Mouse (Mus musculus): ENCODE measurements around the gene Inpp4b. TPM values are rescaled to one million over a fixed set of nuclear protein-coding genes. Genes with fewer than 3 reads are reported as not detected.

Inpp4b gene
- polyA plus RNA-seq, 1 experiment, result 3.0 TPM

DNA sequence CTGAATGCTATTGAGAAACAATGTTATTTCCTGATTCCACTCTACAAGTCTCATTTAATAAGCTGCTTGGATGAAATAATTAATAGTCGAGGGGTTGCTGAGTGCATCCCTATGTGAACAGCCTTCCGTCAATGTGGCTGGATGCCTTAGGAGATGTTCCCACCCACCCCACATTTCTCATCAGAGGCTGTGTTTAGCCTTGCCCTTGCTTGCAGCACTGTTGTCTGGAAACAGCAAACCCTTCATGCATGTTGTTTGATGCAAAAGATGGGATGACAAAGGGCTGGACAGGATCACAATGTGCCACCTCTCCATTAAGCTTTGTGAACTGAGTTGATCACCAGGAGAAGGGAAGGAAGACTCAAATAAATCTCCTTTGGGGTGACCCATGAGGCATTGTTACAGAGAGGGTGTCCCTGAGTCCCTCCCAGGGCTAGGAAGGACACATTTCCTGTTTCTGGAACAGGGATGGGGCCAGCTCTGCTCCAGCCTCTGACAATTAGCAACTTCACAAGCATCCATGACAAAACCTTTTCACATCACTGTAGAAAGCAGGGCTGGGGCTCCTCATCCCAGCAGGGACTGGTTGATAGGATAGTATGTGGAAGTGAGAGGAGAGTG, 239.6 kb downstream of the Inpp4b start:
- TF ChIP-seq POLR2A (IDR thresholded peaks at IDR 0.05; ENCODE audit: borderline replicate concordance, extremely low read depth, insufficient read depth, insufficient read length, poor library complexity, severe bottlenecking) (no peak), CTCF (IDR thresholded peaks at IDR 0.05; ENCODE audit: borderline replicate concordance, extremely low read depth, insufficient read depth, insufficient read length) (no peak)
- DNase-seq (ENCODE audit: low read depth), result no peak

DNA sequence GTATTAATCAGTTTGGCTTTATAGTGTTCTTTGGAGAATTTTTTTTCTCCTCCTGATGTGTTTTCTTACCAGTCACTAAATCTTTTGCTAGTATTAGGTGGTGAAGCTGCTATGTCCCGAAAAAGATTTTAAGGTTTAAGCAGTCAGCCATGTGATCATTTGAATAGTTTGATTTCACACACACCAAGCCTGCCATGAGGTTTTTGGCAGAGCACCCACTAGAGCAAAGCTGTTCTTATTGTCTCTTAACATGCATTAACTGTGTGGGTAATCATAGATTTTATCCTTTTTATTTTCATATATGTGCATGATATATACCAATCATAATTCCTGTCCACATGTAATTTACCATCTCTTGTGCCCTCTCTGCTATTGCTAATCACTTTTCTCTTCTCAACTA, 240.6 kb downstream of the Inpp4b start:
- DNase-seq (ENCODE audit: low read depth), result peak; percentile 42

DNA sequence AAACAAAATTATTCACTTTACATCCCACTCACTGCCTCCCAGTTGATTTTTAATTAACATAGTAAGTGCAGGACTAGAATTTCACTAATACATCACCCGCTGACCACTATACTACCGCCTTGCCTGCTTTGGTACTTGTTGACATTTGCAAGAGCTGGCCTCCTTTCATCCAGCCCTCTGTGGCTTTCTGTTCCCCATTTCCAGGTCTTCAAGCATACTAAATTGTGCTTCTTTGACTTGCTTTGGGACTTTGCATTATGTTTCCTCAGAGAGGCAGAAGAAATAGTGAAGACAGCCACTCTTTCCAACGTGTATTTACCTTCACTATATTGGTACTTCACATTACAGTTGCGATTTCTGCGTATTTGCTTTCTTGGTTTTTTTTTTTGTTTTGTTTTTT, 244.4 kb downstream of the Inpp4b start:
- no peak for DNase-seq (ENCODE audit: low read depth)
- TF ChIP-seq POLR2A (IDR thresholded peaks at IDR 0.05; ENCODE audit: borderline replicate concordance, extremely low read depth, insufficient read depth, insufficient read length, poor library complexity, severe bottlenecking) (no peak), CTCF (IDR thresholded peaks at IDR 0.05; ENCODE audit: borderline replicate concordance, extremely low read depth, insufficient read depth, insufficient read length) (no peak)

More for the DNA sequence above, 240.6 kb downstream of the Inpp4b start:
- TF ChIP-seq CTCF (IDR thresholded peaks at IDR 0.05; ENCODE audit: borderline replicate concordance, extremely low read depth, insufficient read depth, insufficient read length) (no peak), POLR2A (IDR thresholded peaks at IDR 0.05; ENCODE audit: borderline replicate concordance, extremely low read depth, insufficient read depth, insufficient read length, poor library complexity, severe bottlenecking) (no peak)

DNA sequence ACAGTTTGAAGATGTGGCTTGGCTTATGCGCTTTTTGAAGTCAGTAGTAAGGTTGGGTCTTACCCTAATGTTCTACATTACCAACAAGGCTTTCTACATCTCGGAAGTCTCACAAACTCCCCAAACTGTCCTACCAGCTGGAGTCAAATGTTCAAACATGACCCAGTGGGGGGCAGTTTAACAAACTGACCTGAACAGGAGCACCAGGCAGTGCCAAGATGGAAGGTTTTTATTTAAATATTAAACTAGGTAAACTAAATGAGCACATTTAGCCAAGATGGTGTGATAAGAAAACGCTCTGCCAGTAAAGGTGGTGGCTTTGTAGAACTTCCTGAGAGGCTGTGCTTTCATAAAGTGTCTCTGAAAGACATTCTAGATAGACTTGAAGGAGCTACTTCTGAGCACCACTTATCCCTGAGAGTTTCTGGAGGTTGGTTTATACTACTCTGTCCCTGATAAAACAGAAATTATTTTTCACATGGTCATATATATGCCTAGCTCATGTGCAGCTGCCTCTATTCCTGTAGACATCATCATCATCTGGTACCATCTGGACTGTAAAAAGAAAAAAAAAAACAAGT, 251.9 kb downstream of the Inpp4b start:
- DNase-seq (ENCODE audit: low read depth), result no peak
- no peak for TF ChIP-seq POLR2A (IDR thresholded peaks at IDR 0.05; ENCODE audit: borderline replicate concordance, extremely low read depth, insufficient read depth, insufficient read length, poor library complexity, severe bottlenecking)
- no peak for TF ChIP-seq CTCF (IDR thresholded peaks at IDR 0.05; ENCODE audit: borderline replicate concordance, extremely low read depth, insufficient read depth, insufficient read length)

DNA sequence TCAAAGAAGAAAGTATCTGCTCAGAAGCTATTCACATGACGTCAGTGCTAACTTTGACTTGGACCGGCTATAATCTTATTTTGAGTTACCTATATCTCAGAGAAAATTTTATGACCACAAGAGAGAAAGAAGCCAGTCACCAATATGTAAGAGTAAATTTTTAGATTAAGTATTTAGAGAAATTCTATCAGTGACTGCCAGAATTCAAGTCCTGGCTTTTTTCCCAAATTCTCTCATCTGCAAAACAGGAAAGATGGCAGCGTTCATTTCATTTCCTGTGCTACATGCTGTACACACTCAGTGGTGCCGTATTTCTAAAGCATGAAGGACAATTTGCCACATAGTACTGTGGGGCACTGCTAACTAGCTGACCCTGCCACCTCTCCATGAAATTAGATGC, 256.9 kb downstream of the Inpp4b start:
- DNase-seq (ENCODE audit: low read depth), result peak; percentile 28
- no peak for TF ChIP-seq POLR2A (IDR thresholded peaks at IDR 0.05; ENCODE audit: borderline replicate concordance, extremely low read depth, insufficient read depth, insufficient read length, poor library complexity, severe bottlenecking)
- no peak for TF ChIP-seq CTCF (IDR thresholded peaks at IDR 0.05; ENCODE audit: borderline replicate concordance, extremely low read depth, insufficient read depth, insufficient read length)

DNA sequence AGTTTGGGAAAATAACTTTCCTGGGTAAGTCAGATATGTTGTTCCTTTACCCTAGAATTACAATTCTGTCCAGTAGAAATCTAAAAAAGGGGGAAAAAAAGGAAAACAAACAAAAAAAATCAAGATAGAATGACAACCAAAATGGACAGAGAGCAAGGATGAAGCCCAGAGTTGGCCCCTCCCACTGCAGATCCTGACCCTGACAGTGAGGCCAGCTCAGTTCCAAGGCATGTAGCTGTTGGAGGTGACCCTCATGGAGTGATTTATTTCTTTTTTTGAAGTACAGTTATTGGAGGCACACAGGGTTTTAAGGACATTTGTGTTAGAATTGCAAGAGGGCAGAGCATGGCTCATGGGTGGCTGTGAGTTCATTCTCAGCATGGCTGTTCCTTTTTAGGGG, 258.8 kb downstream of the Inpp4b start:
- TF ChIP-seq CTCF (IDR thresholded peaks at IDR 0.05; ENCODE audit: borderline replicate concordance, extremely low read depth, insufficient read depth, insufficient read length) (no peak), POLR2A (IDR thresholded peaks at IDR 0.05; ENCODE audit: borderline replicate concordance, extremely low read depth, insufficient read depth, insufficient read length, poor library complexity, severe bottlenecking) (no peak)
- no peak for DNase-seq (ENCODE audit: low read depth)

DNA sequence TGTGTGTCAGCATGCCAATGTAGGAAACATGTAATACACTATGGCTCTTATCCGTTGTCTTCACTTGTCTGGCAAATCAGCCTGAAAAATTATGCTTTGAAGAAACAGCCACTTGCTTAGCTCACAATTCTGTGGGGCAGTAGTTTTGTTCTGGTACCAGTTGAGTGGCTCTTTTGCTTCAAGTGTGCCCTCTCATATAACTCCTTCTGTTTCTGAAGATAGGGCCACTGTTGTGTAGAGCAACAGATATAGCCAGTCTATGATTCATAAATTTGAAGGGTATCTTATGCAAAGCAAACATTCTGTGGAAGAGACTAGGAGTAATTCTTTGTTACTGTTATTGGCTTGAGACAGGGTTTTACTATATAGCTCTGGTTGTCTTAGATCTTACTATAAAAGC, 265.7 kb downstream of the Inpp4b start:
- TF ChIP-seq POLR2A (IDR thresholded peaks at IDR 0.05; ENCODE audit: borderline replicate concordance, extremely low read depth, insufficient read depth, insufficient read length, poor library complexity, severe bottlenecking), result no peak
- TF ChIP-seq CTCF (IDR thresholded peaks at IDR 0.05; ENCODE audit: borderline replicate concordance, extremely low read depth, insufficient read depth, insufficient read length), result no peak

GRCm38 (mm10) chr8:81609064-81609463, 266.7 kb downstream of the Inpp4b start:
- DNase-seq (ENCODE audit: low read depth), result no peak
- TF ChIP-seq CTCF (IDR thresholded peaks at IDR 0.05; ENCODE audit: borderline replicate concordance, extremely low read depth, insufficient read depth, insufficient read length), result no peak

More for the DNA sequence above, 265.7 kb downstream of the Inpp4b start:
- DNase-seq (ENCODE audit: low read depth), result no peak

GRCm38 (mm10) chr8:81612611-81613010, 270.3 kb downstream of the Inpp4b start:
- no peak for DNase-seq (ENCODE audit: low read depth)
- TF ChIP-seq POLR2A (IDR thresholded peaks at IDR 0.05; ENCODE audit: borderline replicate concordance, extremely low read depth, insufficient read depth, insufficient read length, poor library complexity, severe bottlenecking), result no peak
- TF ChIP-seq CTCF (IDR thresholded peaks at IDR 0.05; ENCODE audit: borderline replicate concordance, extremely low read depth, insufficient read depth, insufficient read length), result no peak

- DNase-seq (ENCODE audit: low read depth), result no peak
- TF ChIP-seq CTCF (IDR thresholded peaks at IDR 0.05; ENCODE audit: borderline replicate concordance, extremely low read depth, insufficient read depth, insufficient read length) (no peak), POLR2A (IDR thresholded peaks at IDR 0.05; ENCODE audit: borderline replicate concordance, extremely low read depth, insufficient read depth, insufficient read length, poor library complexity, severe bottlenecking) (no peak)
Observed at GRCm38 (mm10) chr8:81614135-81614534, 271.8 kb downstream of the Inpp4b start.

GRCm38 (mm10) chr8:81614605-81615004, 272.2 kb downstream of the Inpp4b start:
- peak; percentile 8 for DNase-seq (ENCODE audit: low read depth)
- TF ChIP-seq CTCF (IDR thresholded peaks at IDR 0.05; ENCODE audit: borderline replicate concordance, extremely low read depth, insufficient read depth, insufficient read length) (no peak), POLR2A (IDR thresholded peaks at IDR 0.05; ENCODE audit: borderline replicate concordance, extremely low read depth, insufficient read depth, insufficient read length, poor library complexity, severe bottlenecking) (no peak)

DNA sequence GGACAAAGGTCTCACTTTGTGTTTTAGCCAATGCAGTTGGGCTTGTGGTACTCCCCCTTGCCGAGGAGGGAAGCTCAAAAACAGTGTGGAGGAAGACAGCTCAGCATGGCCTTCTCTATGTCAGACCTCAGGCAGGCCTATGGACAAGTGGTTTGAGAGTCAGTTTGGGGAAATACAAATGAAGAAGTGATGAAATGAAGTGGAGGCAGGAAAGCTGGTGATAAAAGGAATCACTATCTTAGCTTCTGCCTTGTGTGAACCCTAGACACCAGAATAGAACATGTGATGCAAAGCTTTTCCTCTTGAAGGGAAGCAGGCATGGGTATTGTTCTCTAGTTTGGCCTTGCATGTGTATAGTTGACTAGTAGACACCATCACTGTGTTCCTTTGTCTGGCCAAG, 273.2 kb downstream of the Inpp4b start:
- DNase-seq (ENCODE audit: low read depth), result no peak
- TF ChIP-seq CTCF (IDR thresholded peaks at IDR 0.05; ENCODE audit: borderline replicate concordance, extremely low read depth, insufficient read depth, insufficient read length) (no peak), POLR2A (IDR thresholded peaks at IDR 0.05; ENCODE audit: borderline replicate concordance, extremely low read depth, insufficient read depth, insufficient read length, poor library complexity, severe bottlenecking) (no peak)
